In genomic region chr12:21225358-21225757, GRCm38 (mm10) we compare ENCODE assay signal across 19 mouse cellular contexts. TPM values are rescaled to one million over a fixed set of nuclear protein-coding genes. Genes with fewer than 3 reads are reported as not detected.
A peak's percentile ranks its signal among the peaks of the same experiment; 100 is the strongest.
DNase-seq lines count a peak whose midpoint lies in the region; ATAC-seq and TF ChIP-seq lines count a peak whose summit lies in the region.
"Had no signal": no experiment of that assay in that cellular context is flagged by ENCODE, and none has a peak within 500 bp of the region (broad histone marks: within the 10 kb centered on the region; RNA-seq: fewer than 3 reads in every experiment).

No protein-coding gene starts in this region.

- TF ChIP-seq CTCF in hindbrain, postnatal 0 days (IDR thresholded peaks at IDR 0.05; ENCODE audit: low read depth): no peak
- TF ChIP-seq CTCF in lung, adult 2 months (IDR thresholded peaks at IDR 0.05; ENCODE audit: insufficient read depth, low read length): no peak
- TF ChIP-seq CTCF in lung, embryonic 14.5 days (IDR thresholded peaks at IDR 0.05; ENCODE audit: low read depth): no peak

- no peak overlapping the region for H3K4me2 ChIP-seq in hindbrain, embryonic 14.5 days (replicated peaks)
- no peak overlapping the region for H3K4me2 ChIP-seq in hindbrain, postnatal 0 days (ENCODE audit: low read depth, low read length)
- H3K4me2 ChIP-seq in lung, embryonic 14.5 days: no peak overlapping the region
- H3K4me2 ChIP-seq in liver, embryonic 12.5 days: no peak overlapping the region
- H3K4me2 ChIP-seq: embryonic facial prominence, embryonic 13.5 days had no signal

- H3K27me3 ChIP-seq in hindbrain, embryonic 14.5 days (ENCODE audit: control insufficient read depth, insufficient read depth, low read length): no peaks in the 10 kb centered on the region
- no peaks in the 10 kb centered on the region for H3K27me3 ChIP-seq in hindbrain, postnatal 0 days (ENCODE audit: insufficient read depth, low read length)
- no peaks in the 10 kb centered on the region for H3K27me3 ChIP-seq in lung, embryonic 14.5 days (ENCODE audit: insufficient read depth, low read length)
- no peaks in the 10 kb centered on the region for H3K27me3 ChIP-seq in liver, embryonic 12.5 days (replicated peaks)
- H3K27me3 ChIP-seq: embryonic facial prominence, embryonic 13.5 days had no signal

- no peak overlapping the region for H3K9ac ChIP-seq in hindbrain, embryonic 14.5 days
- no peak overlapping the region for H3K9ac ChIP-seq in hindbrain, postnatal 0 days (replicated peaks; ENCODE audit: low read length)
- H3K9ac ChIP-seq in lung, embryonic 14.5 days: no peak overlapping the region
- H3K9ac ChIP-seq in liver, embryonic 12.5 days: no peak overlapping the region
- H3K9ac ChIP-seq: embryonic facial prominence, embryonic 13.5 days had no signal

- no peak for TF ChIP-seq POLR2A in lung, adult 2 months (IDR thresholded peaks at IDR 0.05; ENCODE audit: borderline replicate concordance, extremely low read depth, low read depth, low read length)

- WGBS in hindbrain, embryonic 14.5 days: 67% methylated on average over 8 of the region's 8 CpGs
- WGBS in hindbrain, postnatal 0 days: 50% methylated on average over 8 of the region's 8 CpGs
- WGBS in lung, adult 2 months: 61% methylated on average over 8 of the region's 8 CpGs
- 67% methylated on average over 8 of the region's 8 CpGs for WGBS in lung, embryonic 14.5 days
- WGBS in liver, embryonic 12.5 days (ENCODE audit: insufficient replicate concordance): 73% methylated on average over 8 of the region's 8 CpGs

- no peak for DNase-seq in hindbrain, embryonic 14.5 days (ENCODE audit: low spot score)
- DNase-seq in hindbrain, postnatal 0 days (ENCODE audit: low spot score): no peak
- peak; percentile 25 to 48 for DNase-seq in lung, adult 18-20 months
- DNase-seq in lung, adult 2 months: no peak
- peak; percentile 49 for DNase-seq in lung, embryonic 14.5 days
- DNase-seq in lung, postnatal 25 days (ENCODE audit: low spot score): peak; percentile 62
- no peak for DNase-seq in frontal cortex, postnatal 25 days (ENCODE audit: low spot score in 2 of 2)
- DNase-seq: adrenal gland, postnatal 14 days; cerebellum, adult 9-11 months; gastrocnemius, postnatal 36 days; spleen, adult 18-20 months; thymus, adult 18-20 months had no signal

- 0 out of 2 replicates have a peak overlapping the region, but pooled peaks have one; percentile 14 for H3K27ac ChIP-seq in hindbrain, embryonic 14.5 days
- no peak overlapping the region for H3K27ac ChIP-seq in hindbrain, postnatal 0 days
- H3K27ac ChIP-seq in lung, embryonic 14.5 days (ENCODE audit: low read depth): peak overlapping the region; percentile 36; the same call in 1 of the 2 replicates
- no peak overlapping the region for H3K27ac ChIP-seq in liver, embryonic 12.5 days
- H3K27ac ChIP-seq: embryonic facial prominence, embryonic 13.5 days; heart, embryonic 10.5 days; limb, embryonic 10.5 days; macrophage had no signal

- H3K36me3 ChIP-seq in hindbrain, embryonic 14.5 days (replicated peaks; ENCODE audit: control insufficient read depth, insufficient read depth): peaks cover 44% of the 10 kb centered on the region
- H3K36me3 ChIP-seq in hindbrain, postnatal 0 days (ENCODE audit: insufficient read depth, low read length): peaks cover 8% of the 10 kb centered on the region
- H3K36me3 ChIP-seq in lung, embryonic 14.5 days (ENCODE audit: insufficient read depth): peaks cover 36% of the 10 kb centered on the region
- no peaks in the 10 kb centered on the region; the same call in 1 of the 2 replicates for H3K36me3 ChIP-seq in liver, embryonic 12.5 days
- H3K36me3 ChIP-seq: G1E had no signal

- H3K4me1 ChIP-seq in hindbrain, embryonic 14.5 days (replicated peaks; ENCODE audit: control insufficient read depth, insufficient read depth, low read length): peaks cover 4% of the 10 kb centered on the region; the same call in 1 of the 2 replicates
- no peaks in the 10 kb centered on the region for H3K4me1 ChIP-seq in hindbrain, postnatal 0 days (ENCODE audit: insufficient read depth, low read length)
- H3K4me1 ChIP-seq in lung, adult 2 months (ENCODE audit: control insufficient read depth, insufficient read depth, low read length): peaks cover 30% of the 10 kb centered on the region
- H3K4me1 ChIP-seq in lung, embryonic 14.5 days (ENCODE audit: insufficient read depth): peaks cover 7% of the 10 kb centered on the region; the same call in 1 of the 2 replicates
- peaks cover 54% of the 10 kb centered on the region for H3K4me1 ChIP-seq in liver, embryonic 12.5 days
- H3K4me1 ChIP-seq: limb, embryonic 10.5 days had no signal

- H3K4me3 ChIP-seq in hindbrain, embryonic 14.5 days (replicated peaks; ENCODE audit: low read length): no peak overlapping the region
- no peak overlapping the region for H3K4me3 ChIP-seq in hindbrain, postnatal 0 days (ENCODE audit: low read length)
- H3K4me3 ChIP-seq in lung, adult 2 months (replicated peaks; ENCODE audit: extremely low read depth, low read depth, low read length): no peak overlapping the region
- H3K4me3 ChIP-seq in lung, embryonic 14.5 days (ENCODE audit: low read depth, low read length): no peak overlapping the region
- H3K4me3 ChIP-seq in liver, embryonic 12.5 days: no peak overlapping the region
- H3K4me3 ChIP-seq: embryonic facial prominence, embryonic 13.5 days; heart, embryonic 10.5 days; limb, embryonic 10.5 days had no signal

- H3K9me3 ChIP-seq in hindbrain, embryonic 14.5 days (ENCODE audit: control insufficient read depth, low read length): no peaks in the 10 kb centered on the region
- H3K9me3 ChIP-seq in hindbrain, postnatal 0 days (ENCODE audit: low read length): no peaks in the 10 kb centered on the region
- no peaks in the 10 kb centered on the region for H3K9me3 ChIP-seq in lung, embryonic 14.5 days (ENCODE audit: low read depth, low read length)
- no peaks in the 10 kb centered on the region for H3K9me3 ChIP-seq in liver, embryonic 12.5 days (replicated peaks)
- H3K9me3 ChIP-seq: embryonic facial prominence, embryonic 13.5 days; heart, embryonic 10.5 days; limb, embryonic 10.5 days had no signal

- no peak for ATAC-seq in hindbrain, embryonic 14.5 days (ENCODE audit: low FRiP score)
- ATAC-seq in hindbrain, postnatal 0 days: no peak; the same call in 1 of the 2 replicates
- ATAC-seq in lung, embryonic 14.5 days (ENCODE audit: insufficient read depth): no peak; the same call in 1 of the 2 replicates
- no peak for ATAC-seq in liver, embryonic 12.5 days
- ATAC-seq: forebrain, embryonic 14.5 days had no signal

RNA-seq across cellular contexts. Expression of gene Cpsf3, which starts 59.8 kb away (rescaled TPM):
- polyA plus RNA-seq in hindbrain, embryonic 14.5 days (2014; fragmentation: Nextera tagmentation; extraction: Ambion mirVana): 88.1 and 88.5 TPM in 2 replicates
- 39.6 and 41.7 TPM in 2 replicates for total RNA-seq in hindbrain, postnatal 0 days (2014; rRNA removed)
- 69.5 and 69.7 TPM in 2 replicates for polyA plus RNA-seq in hindbrain, postnatal 0 days (2015; fragmentation: Nextera tagmentation; extraction: Ambion mirVana)
- polyA plus RNA-seq in lung, adult 2 months (2012; rRNA removed): 18.4 and 33.3 TPM in 2 replicates
- polyA plus RNA-seq in lung, embryonic 14.5 days (2014; fragmentation: Nextera tagmentation; extraction: Ambion mirVana): 106 and 108 TPM in 2 replicates
- polyA plus RNA-seq in liver, embryonic 12.5 days (2016; fragmentation: Nextera tagmentation; extraction: Ambion mirVana): 68.3 and 72.6 TPM in 2 replicates

Comparison
In these comparisons a context has a peak if more than half of its experiments do, and no peak if none do; other contexts are left out.
1. DNase-seq: peak in lung, adult 18-20 months (2 of 2), lung, embryonic 14.5 days (single experiment) and lung, postnatal 25 days (single experiment); none in hindbrain, embryonic 14.5 days (single experiment), hindbrain, postnatal 0 days (single experiment), lung, adult 2 months (single experiment) and frontal cortex, postnatal 25 days (0 of 2).
2. H3K27ac ChIP-seq: peak in hindbrain, embryonic 14.5 days (single experiment) and lung, embryonic 14.5 days (single experiment); none in hindbrain, postnatal 0 days (single experiment) and liver, embryonic 12.5 days (single experiment).